Mouse (Mus musculus) left cerebral cortex, postnatal 14 days (tissue): ENCODE measurements at regions not wholly inside any gene's neighbourhood (a gene's known extent, or its start where the extent isn't known, plus 50 kb on each side); places are given as distances from the start of the nearest gene placed in this dataset.
A peak's percentile ranks its signal among the peaks of the same experiment; 100 is the strongest.

ENCODE experiments used
- DNase-seq, 2 experiments: peaks; one replicate each; pipeline ENCODE4 v3.0.0; 2021 to 2022; ENCODE audit warnings: low spot score in 2 of 2, mixed read lengths in 1 of 2
- intact Hi-C: fragments of 180-260 bp; cut with DNase I; formaldehyde crosslinking; loops from one replicate; pipeline ENCODE4 v1.15.1; 2025

DNA sequence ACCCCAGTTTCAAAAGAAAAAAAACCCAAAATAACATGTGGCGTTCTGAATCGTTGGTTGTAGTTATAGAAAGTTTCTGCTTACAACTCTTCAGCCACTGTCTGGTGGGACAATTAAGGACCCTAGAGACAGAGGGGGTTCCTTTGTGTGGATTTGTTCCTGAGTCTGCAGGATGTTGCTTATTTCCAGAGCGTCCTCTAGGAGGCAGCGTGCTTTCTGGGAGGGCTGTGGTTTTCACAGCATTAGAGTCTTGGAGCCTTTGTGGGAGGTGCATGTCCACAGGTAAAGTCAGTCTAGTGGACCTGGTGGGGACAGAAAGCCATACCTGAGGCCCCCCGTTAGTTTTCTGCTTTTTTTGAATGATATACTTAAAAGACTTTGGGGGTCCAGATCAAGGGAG is 165.8 kb upstream of the Eef2kmt start:
- intact Hi-C loops = no loop called here
- DNase-seq = no peak

GRCm38 (mm10) chr16:5419467-5419866 is 163.7 kb upstream of the Eef2kmt start:
- intact Hi-C loops = no loop called here

DNA sequence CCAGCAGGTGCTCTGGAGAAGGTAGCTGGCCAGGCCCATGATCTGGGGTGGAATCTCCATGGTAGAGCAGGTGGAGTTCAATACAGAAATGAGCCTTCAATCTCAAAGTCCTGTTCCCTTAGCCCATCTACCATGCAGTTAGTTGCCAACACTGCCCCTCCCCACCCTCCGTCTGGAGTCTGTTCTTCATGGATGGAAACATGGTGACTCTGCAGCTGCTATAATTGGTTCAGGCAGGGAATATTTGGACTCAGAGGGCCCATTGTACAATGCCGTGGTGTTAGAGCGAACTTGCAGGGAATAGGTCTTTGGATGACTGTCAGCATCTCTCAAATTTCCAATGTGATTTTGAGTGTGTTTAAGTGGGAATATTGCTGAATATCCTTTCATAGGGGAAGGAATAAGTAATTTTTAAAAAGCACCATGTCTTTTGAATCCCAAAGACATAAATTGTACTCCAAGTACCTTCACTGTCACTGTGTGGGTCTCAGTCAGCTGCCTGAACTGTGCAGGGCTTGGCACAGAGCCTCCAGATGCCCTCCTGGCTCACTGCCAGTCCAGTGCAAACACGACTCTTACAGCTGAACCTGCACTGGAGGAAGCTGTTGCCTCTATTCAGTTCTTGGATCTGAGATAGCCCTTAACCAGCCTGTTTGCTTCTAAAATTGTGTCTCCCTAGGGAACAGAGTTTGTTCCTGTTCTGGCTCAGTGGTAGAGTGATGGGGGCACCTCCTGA is 162.8 kb upstream of the Eef2kmt start:
- DNase-seq = peak; percentile 29 to 55
- intact Hi-C loops = no loop called here

More at GRCm38 (mm10) chr16:5419467-5419866, 163.7 kb upstream of the Eef2kmt start:
- peak; percentile 8 to 70 for DNase-seq

DNA sequence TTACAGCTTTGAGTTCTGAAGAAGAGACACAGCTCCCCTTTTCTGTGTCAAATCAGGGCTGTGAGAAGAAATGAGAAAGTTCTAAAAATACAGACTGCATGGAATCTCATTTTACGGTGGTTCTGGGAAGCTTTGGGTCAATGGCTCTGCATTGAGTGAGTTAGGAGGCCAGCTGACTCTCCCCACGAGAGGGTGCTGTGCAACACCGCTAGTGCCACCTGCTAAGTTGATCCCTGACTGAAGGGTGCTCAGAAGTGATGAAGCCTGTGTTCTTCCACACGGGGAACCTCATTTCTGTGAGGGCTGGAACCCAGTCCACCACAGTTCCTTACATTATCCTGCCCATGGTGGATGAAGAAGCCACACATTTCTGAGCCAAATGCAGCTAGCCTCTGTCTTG is 159.5 kb upstream of the Eef2kmt start:
- DNase-seq = no peak
- intact Hi-C loops = no loop called here

- intact Hi-C loops = no loop called here
Observed at GRCm38 (mm10) chr16:5411819-5412385, 156.1 kb upstream of the Eef2kmt start.

DNA sequence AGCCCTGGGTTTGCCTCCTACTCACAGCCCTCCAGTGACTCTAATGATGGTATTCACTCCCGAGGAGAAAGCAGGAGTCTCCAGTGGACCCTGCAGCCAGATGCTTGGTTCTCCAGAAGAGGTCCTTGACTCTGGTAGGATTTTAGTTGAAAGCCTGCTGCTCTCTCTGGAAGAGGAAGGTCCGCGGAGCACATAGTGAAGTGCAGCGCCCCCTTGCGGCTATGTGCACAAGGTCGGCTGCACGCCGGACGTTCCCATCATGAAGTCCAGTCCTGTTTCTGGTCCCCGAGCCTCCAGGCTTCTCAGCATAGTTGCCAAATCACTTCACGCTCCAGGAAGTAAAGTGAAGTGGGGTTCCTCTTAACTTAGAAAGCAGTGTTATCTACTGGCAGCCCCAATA is 150.9 kb upstream of the Eef2kmt start:
- intact Hi-C loops = loop anchor here (1.0 kb wide), 1 partner anchor 100 kb away; no protein-coding TSS in a partner anchor

More at GRCm38 (mm10) chr16:5411819-5412385, 156.1 kb upstream of the Eef2kmt start:
- no peak for DNase-seq

DNA sequence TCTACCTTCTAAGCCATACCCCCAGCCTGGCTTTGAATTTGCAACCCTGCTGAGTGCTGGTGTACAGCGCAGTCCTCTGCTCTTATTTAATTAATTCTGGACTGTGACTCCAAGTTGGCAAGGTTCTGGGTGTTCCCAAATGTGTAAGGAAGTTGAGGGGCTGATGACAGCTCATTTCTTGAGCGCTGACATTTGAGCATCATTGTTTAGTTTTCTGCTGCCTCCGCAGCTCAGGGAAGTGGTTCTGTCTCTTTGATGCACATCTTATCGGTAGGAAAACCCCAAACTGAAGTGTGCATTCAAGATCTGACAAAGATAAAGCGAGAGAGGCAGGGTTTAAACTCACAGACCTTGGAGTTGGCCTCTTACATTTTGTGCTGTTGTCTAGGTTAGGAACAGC is 137.6 kb upstream of the Eef2kmt start:
- intact Hi-C loops = no loop called here
- no peak for DNase-seq

More for the DNA sequence above, 150.9 kb upstream of the Eef2kmt start:
- DNase-seq = peak; percentile 42 to 65

DNA sequence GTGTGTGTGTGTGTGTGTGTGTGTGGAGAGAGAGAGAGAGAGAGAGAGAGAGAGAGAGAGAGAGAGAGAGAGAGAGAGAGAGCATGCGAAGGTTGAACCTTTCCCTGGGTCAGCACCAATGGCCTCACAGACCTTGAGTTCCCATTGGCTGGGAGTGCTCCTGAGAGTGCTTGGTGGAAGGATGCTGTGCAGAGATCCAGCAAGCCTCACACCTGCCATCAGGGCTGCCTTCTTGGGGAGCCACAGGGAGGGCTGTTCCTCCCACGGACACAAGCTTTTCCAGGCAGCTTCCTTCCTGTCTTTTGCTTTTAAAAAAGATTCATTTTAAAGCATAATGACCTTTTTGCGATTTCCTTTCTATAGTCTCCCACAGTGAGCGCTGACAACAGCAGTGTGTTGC is 127.1 kb upstream of the Eef2kmt start:
- intact Hi-C loops = no loop called here
- DNase-seq = peak; percentile 28 to 34

DNA sequence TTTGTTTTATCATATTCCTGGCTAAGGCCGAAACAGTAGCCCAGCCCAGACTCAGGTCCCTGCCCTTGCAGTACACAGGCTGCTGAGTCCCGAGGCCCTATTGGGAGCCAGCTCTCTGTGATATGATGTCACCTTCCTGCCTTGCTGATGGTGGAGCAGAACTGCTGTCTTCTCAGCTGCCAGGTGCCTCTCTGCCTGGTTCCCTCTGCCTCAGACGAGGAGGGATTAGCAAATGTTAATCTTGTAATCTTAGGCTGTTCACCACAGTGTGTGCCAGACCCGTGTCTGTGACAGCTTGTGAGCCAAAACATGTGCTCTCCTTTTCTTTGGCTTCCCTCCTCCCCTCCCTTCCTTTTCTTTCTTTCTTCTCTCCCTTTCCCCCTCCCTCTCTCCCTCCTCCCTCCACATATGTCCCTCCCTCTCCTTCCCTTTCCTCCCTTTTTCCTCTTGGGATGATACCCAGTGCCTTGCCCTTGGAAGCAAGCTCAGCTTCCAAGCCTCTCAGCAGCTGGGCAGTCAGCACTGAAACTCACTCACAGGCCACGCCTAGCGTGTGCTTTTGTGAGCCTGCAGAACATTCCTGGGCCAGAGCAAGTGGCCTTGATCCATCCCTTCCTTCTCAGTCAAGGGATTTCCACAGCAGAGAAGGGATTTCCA is 126.6 kb upstream of the Eef2kmt start:
- DNase-seq = peak in 1 of 2 experiments; percentile 36
- intact Hi-C loops = no loop called here

DNA sequence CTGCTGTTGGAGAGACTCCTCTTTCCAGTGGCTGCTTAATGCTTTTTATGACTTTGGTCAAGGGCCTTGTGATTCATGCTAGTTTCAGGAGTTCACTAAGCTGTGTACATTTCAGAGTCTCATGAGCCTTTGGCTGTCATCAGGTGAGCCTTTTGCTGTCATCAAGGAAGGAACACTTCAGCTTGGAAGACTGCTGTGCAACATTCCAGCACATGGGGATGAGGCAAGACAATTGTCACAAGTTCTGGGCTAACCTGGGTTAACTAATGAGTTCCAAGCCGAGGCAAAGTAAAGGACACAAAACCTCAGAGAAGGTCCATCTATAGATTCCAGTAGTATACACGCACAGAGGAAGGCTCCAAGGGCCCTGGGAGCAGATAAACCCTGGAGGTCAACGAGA is 124.8 kb upstream of the Eef2kmt start:
- intact Hi-C loops = no loop called here
- no peak for DNase-seq

GRCm38 (mm10) chr16:5377001-5377400 is 121.2 kb upstream of the Eef2kmt start:
- DNase-seq = no peak
- intact Hi-C loops = no loop called here

DNA sequence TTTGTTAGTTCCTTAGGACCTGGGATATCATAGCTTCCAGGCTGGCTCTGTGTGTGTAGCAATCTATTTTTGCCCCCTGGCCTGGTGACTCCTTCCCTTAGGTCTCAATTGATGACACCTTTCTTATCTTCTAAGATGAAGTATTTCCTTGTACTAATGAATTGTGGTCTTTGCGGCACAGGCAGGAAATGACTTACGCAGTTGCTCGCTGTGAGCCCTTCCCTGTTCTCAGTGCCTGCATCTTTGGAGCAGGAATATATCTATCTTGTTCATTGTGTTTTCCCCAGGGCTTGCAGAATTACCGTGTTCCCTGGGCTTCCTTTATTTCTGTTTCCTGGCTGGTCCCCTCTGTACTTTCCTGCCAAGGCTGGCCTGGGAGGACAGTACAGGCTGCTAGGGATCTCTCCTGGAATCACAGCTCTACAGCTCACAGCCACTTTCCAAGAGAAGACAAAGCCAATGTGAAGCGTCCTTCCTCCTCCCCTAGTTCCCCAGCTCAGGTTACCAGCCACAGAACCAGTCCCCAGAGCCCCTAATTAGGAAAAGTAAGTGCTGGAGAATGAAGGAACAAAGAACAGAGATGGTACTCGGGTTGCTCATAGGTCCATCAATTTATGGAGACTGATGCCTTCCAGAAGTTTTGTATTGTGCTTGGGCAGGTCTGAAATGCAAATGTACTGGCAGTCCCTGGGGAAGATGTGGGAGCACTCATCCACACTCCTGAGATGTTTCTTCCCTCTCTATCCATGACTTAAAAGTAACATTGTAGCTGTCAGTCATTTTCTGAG is 119.2 kb upstream of the Eef2kmt start:
- DNase-seq = no peak

GRCm38 (mm10) chr16:5371175-5371893 is 115.6 kb upstream of the Eef2kmt start:
- intact Hi-C loops = no loop called here

More for the DNA sequence above, 119.2 kb upstream of the Eef2kmt start:
- intact Hi-C loops = no loop called here

DNA sequence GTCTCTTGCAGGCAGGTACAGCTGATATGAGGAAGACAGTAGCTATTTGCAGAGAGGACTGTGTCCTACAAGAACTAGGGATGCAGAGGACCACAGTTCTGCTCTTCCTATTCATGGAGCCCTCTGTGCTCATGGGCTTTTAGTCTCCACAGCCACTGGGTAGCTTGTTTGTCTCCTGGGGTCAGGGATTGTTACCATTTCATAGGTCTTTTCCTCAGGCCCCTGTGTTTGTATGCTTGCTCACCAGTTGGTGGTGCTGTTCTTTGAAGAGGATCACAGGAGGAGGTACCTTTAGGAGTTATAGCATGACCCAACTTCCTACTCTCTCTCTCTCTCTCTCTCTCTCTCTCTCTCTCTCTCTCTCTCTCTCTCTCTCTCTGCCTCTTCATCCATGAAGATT is 114.7 kb upstream of the Eef2kmt start:
- DNase-seq = no peak
- intact Hi-C loops = no loop called here

More at GRCm38 (mm10) chr16:5371175-5371893, 115.6 kb upstream of the Eef2kmt start:
- no peak for DNase-seq

GRCm38 (mm10) chr16:5368897-5369558 is 113.2 kb upstream of the Eef2kmt start:
- intact Hi-C loops = no loop called here
- DNase-seq = no peak

DNA sequence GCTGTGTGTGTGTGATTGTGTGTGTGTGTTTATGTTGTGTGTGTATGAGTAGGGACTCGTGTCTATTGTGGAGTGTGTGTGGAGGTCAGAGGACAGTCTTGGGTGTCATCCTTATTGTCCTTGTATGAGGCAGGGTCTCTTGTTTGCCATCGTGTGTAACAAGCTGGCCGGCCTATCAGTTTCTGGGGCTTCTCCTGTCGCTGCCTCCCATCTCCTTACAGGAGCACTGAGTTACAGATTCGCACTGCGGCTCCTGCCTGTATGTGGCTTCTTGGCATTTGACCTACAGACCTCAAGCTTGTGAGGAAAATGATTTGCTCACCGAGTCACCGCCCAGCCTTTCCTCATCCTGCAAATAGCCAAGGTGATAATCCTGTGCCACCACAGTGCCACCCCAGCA is 112.6 kb upstream of the Eef2kmt start:
- DNase-seq = no peak
- intact Hi-C loops = no loop called here

DNA sequence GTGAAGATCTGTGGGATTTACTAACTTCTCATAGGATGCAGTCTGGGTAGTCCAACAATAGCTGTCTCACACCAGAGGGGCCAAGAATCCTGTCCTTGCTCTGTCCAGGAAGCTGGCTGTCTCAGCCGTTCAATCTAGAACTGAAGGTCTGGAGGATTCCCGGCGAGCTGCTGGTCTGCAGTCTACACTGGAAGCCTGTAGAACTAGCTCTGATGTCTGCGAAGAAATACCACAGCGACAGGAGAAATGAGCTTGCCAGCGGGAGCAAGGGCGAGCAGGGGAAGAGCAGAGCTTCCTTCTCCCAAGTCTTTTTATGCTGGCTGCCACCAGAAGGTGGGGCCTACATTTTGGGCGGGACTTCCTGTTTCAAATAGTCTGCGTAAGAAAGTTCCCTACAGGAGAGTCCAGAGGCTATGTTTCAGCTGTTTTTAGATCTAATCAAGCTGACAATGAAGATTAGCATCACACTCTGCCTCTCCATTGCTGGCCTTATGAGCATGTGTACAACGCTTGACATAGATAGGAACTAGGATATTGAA is 111.9 kb upstream of the Eef2kmt start:
- intact Hi-C loops = no loop called here
- DNase-seq = no peak

GRCm38 (mm10) chr16:5366021-5366420 is 110.2 kb upstream of the Eef2kmt start:
- intact Hi-C loops = no loop called here
- no peak for DNase-seq
